Mouse (Mus musculus): ENCODE data around the gene Cdh23.

- no peak for TF ChIP-seq CTCF (IDR thresholded peaks at IDR 0.05; ENCODE audit: low read depth)
- no peak for TF ChIP-seq EP300 (IDR thresholded peaks at IDR 0.05; ENCODE audit: low read depth)
Observed at GRCm38 (mm10) chr10:60685764-60686640, 10.3 kb downstream of the Cdh23 start.

Measured in heart, postnatal 0 days (tissue).